Mouse (Mus musculus) common myeloid progenitor, adult 5-6 weeks (primary cell): ENCODE data around the gene Atat1. TPM values are rescaled to one million over a fixed set of nuclear protein-coding genes. Genes with fewer than 3 reads are reported as not detected.
A peak's percentile ranks its signal among the peaks of the same experiment; 100 is the strongest.

Experiments used
- ATAC-seq: replicated peaks from 2 replicates; pipeline ENCODE4 v1.8.0; 2016; ENCODE audit warnings: low read depth, mild to moderate bottlenecking, moderate TSS enrichment, inconsistent platforms; ENCODE audit not compliant: poor library complexity, severe bottlenecking
- total RNA-seq: library from RNA; stranded (forward); fragments of 200-1000, 187-1606 nt; gene quantifications from 2 replicates; pipeline ENCODE4 v1.2.3, GENCODE M21; 2017

Gene Atat1
- total RNA-seq, 1 experiment from 2014 or later: 13.6 TPM

DNA sequence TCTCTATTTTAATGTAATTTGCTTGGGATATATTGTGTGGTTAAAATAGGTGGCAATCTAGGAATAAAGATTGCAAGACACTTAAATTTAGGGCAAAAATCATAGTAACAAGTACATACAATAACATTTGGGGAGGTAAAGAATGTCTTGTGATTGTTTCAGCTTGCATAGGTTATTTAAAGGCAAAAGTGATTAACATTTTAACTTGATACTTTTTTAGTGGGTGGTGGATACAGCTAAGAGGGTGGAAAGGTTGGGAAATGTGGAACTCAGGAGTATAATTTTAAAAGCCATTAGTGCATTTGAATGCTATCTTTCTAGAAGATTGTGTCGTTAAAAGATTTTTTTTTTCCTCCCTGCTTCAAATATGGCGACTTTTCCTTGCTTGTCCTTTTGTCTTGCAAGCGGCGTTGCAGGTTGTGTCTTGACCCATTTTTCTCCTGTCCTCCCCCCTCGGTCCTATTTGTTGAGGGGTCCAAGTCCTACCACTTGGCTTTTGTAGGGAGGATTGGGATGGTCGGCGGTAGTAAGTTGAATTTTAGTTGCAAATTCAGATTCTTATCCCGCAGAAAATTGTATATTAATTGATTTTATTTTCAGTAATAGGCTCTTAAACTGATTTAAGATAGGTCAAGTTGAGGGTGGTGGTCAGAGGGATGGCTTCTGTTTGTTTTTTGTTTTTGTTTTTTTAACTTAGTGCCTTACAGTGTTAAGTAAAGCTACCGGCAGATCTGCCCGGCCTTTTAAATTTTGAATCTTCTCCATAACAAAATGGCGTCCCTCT is 8.6 kb upstream of the Atat1 start:
- ATAC-seq: no peak

- ATAC-seq: no peak
These were observed 7.8 kb upstream of the Atat1 start for GRCm38 (mm10) chr17:35917463-35918251.

DNA sequence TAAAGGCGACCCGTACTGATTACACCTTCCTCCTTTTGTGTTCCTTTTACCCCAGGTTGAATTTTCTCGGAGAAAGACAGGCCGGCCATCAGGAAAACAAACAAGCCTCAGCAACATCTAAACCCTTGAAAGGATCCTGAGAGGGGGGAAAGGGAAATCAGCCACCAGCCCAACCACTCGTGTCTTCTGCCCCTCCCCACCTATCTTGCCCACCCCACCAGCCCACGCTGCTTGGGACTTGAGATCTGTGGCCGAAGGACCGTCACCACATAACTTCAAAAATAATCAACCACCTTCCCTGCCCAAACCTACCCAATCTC is 7.2 kb upstream of the Atat1 start:
- ATAC-seq: peak; percentile 1; the same call in 1 of the 2 replicates

DNA sequence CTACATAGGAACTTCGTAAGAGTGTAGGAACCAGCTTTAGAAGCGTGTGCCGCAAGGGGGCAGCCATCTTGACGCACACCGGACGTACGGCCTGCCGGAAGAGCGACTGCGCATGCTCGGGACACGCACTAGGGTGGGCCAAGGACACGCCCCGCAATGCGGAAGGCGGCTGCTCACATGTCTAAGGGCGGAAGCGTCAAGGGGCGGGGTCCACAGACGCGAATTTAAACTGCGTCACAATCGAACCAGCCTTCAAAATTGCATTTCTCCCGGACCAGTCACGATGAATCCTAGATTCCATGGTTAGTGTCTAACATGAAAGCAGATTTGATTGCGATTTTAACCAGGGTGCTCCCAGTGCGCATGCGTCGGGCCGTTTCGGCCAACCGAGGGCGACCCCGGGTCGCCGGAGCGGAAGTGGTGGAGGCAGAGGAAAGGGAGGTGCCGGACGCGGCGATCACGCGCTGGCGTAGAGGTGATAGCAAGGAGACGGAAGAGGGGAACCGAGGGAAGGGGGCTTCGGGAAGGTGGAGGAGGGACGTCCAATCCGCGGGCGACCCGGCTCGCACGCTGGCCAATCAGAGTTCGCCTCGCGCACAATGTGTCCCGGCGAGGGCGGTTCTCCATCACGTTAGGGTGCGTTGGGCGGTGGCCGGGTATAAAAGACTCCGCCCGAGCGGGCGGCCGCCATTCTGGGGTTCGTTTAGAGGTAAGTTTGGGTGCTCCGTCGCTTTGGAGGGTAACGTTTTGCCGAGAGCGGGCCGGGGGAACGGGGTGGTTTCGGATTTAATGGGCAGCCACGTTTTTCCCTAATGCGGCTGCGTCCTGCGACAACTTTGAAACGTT is 6.6 kb upstream of the Atat1 start, which contains the start of the genes Mrps18b and Ppp1r10:
Gene Mrps18b, minus strand, starts transcription at position 93 of the 846 bp plus-strand sequence.
Gene Ppp1r10, plus strand, starts transcription at position 138 of the 846 bp plus-strand sequence.
- peak; percentile 80 for ATAC-seq

DNA sequence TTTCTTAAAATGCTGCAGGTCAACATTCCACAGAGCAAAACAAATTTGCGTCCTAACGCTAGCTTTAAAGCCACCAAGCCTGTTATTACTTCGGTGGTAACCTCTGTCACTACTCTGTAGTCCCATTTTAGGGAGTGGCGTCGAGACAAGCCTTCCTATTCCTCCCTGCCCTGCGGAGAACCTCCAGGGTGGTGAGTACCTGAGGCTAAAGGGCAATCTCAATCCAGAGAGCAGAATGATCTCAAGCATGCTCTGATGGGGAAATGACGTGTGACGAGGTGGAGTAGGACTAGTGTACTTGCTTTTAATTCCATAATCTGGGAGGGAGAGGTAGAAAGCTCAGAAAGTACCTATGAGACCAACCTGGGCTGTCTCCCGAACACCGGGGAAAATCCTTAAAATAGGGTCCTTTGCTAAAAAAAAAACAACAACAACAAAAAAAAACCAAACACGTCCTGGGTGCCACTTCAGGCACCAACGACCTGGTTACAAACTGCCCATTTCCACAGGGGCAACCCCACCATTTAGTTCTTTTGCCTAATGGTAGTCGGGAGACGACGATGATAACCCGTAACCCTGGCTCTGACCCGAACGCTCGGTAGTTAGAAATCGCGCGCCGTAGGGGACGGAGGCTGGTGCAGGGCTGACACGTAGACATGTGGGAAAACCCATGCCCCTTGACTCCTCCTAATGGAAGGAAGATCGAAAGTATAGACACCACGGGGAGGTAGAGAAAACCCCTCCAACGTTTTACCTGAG is 5.8 kb upstream of the Atat1 start:
- ATAC-seq: peak; percentile 1; the same call in 1 of the 2 replicates

DNA sequence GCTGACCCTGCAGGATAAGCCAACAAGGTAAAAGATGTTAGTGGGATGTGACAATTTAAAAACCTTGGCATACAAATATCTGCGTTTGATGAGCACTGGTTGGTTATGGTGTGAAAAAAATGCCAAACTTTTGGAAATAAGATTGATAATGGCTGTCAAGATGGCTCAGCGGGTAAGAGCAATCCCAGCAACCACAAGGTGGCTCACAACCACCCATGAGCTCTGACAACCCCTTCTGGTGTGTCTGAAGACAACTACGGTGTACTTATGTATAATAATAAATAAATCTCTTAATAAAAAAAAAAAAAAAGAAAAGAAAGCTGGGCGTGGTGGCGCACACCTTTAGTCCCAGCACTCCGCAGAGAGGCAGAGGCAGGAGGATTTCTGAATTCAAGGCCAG is 5.1 kb upstream of the Atat1 start:
- ATAC-seq: no peak

DNA sequence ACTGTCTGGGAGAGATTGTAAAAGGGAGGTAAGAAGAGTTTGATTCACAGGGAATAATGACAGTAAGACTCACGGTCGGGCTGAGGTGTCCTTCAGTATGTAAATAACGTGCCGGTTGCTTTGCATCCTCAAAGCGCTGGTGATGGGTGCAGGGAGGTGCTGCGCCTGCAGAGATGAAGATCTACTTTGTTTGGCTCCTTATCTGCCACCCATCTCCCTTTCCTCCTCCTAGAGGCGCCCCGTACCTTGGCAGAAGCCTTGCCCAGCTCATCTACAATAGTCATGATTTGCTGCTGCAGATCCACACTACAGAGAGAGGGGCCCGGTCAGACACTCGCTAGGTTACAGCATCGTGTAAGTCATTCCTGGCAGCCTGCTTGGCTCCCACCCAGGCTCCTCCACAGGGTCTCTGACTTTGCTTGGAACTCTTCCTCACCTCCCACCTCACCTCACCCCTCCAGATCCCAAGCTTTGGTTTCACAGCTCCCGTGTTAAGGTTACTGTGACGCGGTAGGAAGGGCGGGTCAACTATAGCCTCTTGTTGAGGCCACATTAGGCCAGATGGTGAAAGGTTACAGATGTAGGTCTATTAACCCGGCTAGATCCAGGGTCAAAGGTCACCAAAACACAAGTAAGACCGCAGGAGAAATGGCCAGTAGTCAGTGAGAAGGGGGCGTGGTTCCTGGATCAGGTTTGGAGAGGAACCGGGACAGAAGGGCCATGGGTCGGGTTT is 523 bp downstream of the Atat1 start:
- no peak for ATAC-seq

DNA sequence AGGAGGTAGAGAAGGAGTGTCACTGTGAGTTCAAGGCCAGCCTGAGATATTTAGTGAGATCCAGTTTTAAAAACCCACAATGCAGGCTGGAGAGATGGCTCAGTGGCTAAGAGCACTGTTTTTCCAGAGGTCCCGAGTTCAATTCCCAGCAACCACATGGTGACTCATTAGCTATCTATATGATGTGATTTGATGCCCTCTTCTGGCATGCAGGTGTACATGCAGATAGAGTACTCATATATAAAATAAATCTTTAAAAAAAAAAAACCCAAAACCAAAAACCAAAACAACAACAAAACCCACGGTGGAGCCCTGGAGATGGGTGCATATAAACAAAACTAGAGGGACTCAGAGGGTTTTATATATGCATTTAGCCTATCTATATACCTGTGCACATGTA is 2.3 kb downstream of the Atat1 start:
- no peak for ATAC-seq

GRCm38 (mm10) chr17:35905587-35905986 is 4.3 kb downstream of the Atat1 start:
- no peak for ATAC-seq

DNA sequence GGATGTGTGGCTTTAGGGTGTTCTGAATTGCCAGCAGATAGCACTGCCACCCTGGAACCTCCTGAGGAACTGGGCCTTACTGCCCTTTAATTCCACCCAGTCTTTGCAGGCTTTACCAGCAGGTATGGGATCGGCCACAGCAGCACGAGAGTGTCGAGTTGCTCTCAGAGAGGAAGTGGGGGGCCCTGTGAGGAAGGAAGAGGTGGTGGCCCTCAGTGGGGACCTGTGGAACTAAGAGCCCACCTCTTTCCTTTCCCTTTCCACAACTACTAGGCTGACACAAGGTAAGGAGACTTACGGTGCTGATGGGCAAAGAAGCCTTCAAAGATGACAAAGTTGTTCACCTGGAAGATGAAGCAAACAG is 5.9 kb downstream of the Atat1 start:
- ATAC-seq: no peak; the same call in 1 of the 2 replicates

- ATAC-seq: peak; percentile 40
These were observed 6.4 kb downstream of the Atat1 start for GRCm38 (mm10) chr17:35903343-35903991.

- peak; percentile 16 for ATAC-seq
These were observed 9.2 kb downstream of the Atat1 start for GRCm38 (mm10) chr17:35900636-35901035.

- 0 out of 2 replicates have a peak, but pooled peaks have one; percentile 1 for ATAC-seq
These were observed 12.0 kb downstream of the Atat1 start for GRCm38 (mm10) chr17:35897644-35898573.

- ATAC-seq: peak; percentile 59
These were observed 12.9 kb downstream of the Atat1 start, which contains the start of gene 2310061I04Rik for GRCm38 (mm10) chr17:35896781-35897643. Gene 2310061I04Rik, minus strand, starts transcription at chr17:35897431.

DNA sequence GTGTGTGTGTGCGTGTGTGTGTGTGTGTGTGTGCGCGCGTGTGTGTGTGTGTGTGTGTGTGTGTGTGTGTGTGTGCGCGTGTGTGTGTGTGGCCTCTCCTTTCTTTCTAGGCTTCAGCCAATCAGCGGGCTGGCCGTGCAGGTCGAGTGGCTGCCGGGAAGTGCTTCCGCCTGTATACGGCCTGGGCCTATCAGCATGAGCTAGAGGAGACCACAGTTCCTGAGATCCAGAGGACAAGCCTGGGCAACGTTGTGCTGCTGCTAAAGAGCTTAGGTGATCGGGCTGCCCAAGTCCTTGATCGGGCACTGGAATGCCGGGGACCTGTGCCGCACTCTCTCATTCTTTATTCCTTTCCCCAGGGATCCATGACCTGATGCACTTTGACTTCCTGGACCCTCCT is 22.1 kb downstream of the Atat1 start:
- ATAC-seq: no peak

DNA sequence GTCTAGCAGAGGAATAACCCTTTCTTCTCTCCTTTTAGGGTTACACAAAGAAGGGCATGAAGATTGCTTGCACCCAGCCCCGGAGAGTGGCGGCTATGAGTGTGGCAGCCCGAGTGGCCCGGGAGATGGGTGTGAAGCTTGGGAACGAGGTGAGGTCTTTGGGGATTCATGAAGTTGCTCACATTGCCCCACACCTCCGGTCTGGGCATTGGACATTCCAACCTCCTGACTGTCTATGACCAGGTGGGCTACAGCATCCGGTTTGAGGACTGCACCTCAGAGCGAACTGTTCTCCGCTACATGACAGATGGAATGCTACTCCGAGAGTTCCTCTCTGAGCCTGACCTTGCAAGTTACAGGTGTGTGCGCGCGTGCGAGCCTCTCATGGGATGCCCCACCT is 26.1 kb downstream of the Atat1 start:
- no peak for ATAC-seq
